Mouse (Mus musculus) cerebral cortex, adult 2 months (tissue): Measurements from ENCODE around the gene Trib3.

ENCODE experiments used
- WGBS: fragments of 180-500 bp; shearing (Covaris S2); methylation state at CpG from one replicate; pipeline ENCODE4 v1.1.7; 2018; 5-methylcytosine and 5-hydroxymethylcytosine counted together

The Trib3 gene

DNA sequence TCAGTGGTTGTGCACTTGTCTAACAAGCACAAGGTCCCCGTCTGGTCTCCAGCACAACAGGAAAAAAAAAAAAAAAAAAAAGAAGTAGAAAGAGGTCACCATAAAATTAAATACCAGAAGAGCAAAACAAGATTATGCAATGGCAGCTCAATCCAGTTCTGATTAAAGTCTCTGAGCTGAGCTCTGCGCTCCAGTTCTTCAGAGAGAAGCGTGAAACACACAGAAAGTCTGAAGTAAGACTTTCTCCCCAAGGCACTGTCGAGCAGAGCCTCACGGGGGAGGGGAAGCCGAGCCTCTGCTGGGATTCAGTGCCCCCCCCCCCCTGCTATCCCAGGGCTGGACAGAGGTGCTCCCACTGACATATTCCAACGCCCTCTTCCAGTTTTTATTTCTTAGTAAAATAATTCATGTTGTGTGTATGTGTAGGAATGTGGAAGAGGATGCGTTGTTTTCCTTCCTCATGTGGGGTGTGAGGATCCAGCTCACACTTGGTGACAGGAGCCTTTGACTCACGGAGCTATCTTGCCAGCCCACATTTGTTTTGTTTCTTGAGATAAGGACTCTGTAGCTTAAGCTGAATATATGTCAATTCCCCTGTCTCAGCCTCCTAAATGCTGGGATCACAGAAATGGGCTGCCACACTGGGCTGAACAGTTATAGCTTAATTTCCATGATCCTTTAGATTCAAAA lies 3.1 kb upstream of the Trib3 start:
- 60% methylated on average over 9 of the region's 9 CpGs for WGBS

- WGBS, result 85% methylated on average over 6 of the region's 6 CpGs
These were observed 1.6 kb upstream of the Trib3 start for GRCm38 (mm10) chr2:152345393-152345792.

DNA sequence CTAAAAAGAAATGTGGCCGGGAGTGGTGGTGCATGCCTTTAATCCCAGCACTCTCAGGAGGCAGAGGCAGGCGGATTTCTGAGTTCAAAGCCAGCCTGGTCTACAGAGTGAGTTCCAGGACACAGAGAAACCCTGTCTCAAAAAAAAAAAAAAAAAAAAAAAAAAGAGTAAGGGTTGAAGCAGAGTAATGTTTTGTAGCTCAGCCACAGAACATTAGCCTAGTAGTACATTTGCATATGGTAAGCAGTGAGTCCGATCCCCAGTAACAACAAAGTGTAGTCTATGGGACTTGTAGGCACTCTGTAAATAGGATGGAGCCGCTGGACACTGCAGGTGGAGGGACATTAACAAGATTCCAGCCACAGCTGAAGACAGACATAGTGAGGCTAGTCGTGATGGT lies 1.1 kb upstream of the Trib3 start:
- WGBS, result 90% methylated on average over 5 of the region's 5 CpGs

- WGBS, result 11% methylated on average over 10 of the region's 10 CpGs
These were observed 529 bp upstream of the Trib3 start for GRCm38 (mm10) chr2:152344361-152344760.

DNA sequence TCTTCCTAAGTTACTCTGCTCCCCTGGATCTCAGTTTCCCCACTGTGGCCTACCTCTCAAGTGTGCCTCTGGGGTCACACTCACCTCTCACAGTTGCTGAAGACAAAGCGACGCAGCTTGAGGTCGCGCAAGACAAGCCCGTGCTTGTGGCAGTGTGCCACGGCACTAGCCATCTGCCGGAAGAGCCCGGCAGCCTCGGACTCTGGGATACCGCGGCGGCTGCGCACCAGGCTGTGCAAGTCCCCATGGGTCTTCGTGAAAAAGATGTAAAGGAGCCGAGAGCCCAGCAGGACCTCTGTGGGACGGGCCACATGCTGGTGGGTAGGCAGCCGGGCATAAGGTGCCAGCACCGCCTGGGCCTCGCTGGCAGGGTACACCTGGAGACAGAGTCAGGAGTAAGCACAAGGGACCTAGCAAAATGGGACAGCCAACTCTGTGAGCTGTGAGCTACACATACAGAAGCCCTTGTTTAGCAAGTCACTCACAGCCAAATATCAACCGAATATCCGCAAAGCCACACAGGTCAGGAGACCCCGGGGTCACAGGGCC lies 4.1 kb downstream of the Trib3 start:
- 92% methylated on average over 22 of the region's 22 CpGs for WGBS

DNA sequence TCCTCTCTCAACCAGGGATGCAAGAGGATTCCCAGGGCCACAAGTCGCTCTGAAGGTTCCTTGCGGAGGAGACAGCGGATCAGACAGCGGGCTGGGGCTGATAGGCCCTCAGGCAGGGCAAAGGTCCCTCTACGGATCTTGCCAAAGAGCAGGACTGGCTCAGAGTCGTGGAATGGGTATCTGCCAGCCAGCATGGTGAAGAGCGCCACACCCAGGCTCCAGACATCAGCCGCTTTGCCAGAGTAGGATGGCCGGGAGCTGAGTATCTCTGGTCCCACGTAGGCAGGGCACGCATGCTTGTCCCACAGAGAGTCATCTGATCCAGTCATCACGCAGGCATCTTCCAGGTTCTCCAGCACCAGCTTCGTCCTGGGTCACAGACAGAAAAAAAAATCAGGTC lies 5.5 kb downstream of the Trib3 start:
- 92% methylated on average over 13 of the region's 13 CpGs for WGBS

GRCm38 (mm10) chr2:152337591-152338212 lies 6.1 kb downstream of the Trib3 start:
- WGBS, result 92% methylated on average over 11 of the region's 11 CpGs

GRCm38 (mm10) chr2:152336856-152337255 lies 7.0 kb downstream of the Trib3 start:
- 86% methylated on average over 1 of the region's 1 CpGs for WGBS

DNA sequence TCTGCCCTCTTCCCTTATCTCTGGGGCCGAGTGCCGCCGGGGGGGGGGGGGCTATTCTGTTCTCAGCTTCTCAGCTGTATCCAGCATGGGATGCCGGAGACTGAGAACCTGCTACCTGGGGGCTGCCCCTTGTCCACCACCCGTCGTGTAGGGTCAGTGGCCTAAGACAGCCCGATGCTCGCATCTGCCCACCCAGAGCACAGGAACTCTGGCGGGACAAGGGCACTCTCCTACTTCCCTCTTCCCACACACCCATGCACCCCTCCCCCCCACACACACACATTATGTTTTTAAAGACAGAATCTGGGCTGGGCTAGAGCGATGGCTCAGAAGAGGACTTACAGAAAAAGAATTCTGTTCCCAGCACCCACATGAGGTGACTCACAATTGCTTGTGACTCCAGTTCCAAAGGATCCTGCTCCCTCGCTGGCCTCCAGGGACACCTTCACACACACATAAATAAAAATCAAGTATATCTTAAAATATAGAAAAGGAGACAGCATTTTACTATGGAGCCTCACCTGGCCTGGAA lies 8.5 kb downstream of the Trib3 start:
- WGBS, result 59% methylated on average over 11 of the region's 11 CpGs

- WGBS, result 82% methylated on average over 4 of the region's 4 CpGs
These were observed 10.4 kb downstream of the Trib3 start for GRCm38 (mm10) chr2:152333345-152334006.

DNA sequence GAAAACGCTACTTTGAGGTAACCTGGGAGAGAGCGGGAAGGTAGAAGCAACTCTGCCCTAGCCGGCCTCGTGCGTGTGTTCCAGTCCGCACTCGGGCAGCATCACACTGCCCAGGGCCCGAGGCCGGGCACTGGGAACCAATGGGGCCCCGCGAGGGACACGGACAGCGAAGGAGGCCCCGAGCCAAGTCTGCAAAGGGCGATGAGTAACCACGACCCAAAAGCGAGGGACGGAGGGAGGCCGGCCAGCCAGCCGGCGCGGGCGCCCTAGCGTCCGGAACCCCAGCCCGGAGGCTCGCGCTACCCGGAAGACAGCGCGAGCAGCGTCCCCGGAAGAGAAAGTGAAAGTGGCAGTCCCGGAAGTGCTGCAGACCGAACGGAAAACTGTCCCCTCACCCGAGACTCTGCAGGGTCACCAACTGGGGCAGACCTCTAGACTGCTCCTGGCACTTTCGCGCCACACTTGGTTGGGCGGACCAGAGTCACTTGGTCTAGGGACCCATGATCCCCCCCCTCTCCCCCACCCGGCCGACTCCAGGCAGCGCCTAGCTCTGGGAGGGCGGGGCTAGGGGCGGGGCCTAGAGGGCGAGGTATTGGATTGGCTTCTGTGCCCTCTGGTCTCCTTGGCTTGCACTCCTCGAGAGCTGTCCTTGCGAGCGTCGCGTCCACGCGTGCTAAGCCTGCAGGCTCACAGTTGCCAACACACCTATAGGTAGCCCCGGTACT lies 11.6 kb downstream of the Trib3 start, which contains the start of gene Rbck1:
Gene Rbck1 (minus strand): TSS at position 553 of the 725 bp plus-strand sequence.
- under 1% methylated on average over 54 of the region's 54 CpGs for WGBS

GRCm38 (mm10) chr2:152330858-152331423 lies 12.9 kb downstream of the Trib3 start:
- WGBS, result 62% methylated on average over 7 of the region's 7 CpGs

- 78% methylated on average over 5 of the region's 5 CpGs for WGBS
These were observed 15.9 kb downstream of the Trib3 start for GRCm38 (mm10) chr2:152327980-152328379.

DNA sequence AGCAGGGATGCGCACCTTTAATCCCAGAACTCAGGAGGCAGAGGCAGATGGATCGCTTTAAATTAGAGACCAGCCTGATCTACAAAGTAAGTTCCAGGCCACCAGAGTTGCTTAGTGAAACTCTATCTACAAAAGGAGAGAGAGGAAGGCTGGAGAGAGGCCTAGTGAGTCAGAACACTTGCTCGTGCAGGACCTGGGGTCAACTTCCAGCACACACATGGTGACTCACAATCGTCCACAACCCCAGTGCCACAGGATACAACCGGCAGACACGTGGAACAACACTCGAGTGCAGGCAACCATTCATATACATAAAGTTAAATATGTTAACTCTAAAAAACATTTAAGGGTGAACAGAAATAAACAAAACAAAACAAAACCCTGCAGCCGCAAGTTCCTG lies 17.2 kb downstream of the Trib3 start:
- 89% methylated on average over 8 of the region's 8 CpGs for WGBS

DNA sequence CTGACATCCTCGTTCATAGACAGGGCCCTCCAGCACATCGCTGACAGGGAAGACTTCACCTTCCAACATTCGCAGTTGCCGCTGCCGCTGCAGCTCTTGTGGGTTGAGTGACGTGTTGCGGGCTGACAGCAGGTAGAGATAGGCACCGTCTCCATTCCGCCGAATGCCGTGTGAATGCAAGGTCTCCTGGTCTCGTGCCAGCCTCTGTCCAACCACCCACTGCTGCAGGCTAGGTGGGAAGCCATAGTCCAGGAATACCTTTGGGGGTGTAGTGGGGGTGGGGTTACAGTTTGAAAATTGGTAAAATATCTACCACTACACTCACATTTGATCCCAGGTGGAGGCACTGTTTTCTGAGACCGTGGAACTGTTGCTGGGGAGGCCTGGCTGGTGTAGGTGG lies 17.7 kb downstream of the Trib3 start:
- WGBS, result 77% methylated on average over 13 of the region's 13 CpGs

GRCm38 (mm10) chr2:152324842-152325241 lies 19.0 kb downstream of the Trib3 start:
- whole genome bisulfite sequencing, result 90% methylated on average over 3 of the region's 3 CpGs

DNA sequence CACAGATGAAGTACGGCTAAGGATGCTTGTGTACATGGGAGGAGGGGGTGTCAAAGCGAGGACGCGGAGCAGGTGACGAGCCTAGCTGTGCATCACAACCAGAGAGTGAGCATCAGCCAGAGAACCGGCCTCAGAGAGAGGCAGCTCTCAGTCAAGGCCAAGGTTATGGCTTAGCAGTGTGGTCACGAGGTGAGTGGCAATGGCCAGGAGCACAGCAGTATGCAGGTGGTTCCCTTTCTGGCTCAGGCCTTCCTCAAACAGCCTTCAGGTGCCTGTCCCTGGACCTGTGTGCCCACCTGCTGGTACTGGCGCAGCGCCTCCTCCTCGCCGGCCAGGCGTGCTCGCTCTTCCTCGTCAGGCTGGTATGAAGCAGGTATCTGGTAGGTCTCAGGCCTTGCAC lies 19.9 kb downstream of the Trib3 start:
- WGBS, result 93% methylated on average over 14 of the region's 14 CpGs

DNA sequence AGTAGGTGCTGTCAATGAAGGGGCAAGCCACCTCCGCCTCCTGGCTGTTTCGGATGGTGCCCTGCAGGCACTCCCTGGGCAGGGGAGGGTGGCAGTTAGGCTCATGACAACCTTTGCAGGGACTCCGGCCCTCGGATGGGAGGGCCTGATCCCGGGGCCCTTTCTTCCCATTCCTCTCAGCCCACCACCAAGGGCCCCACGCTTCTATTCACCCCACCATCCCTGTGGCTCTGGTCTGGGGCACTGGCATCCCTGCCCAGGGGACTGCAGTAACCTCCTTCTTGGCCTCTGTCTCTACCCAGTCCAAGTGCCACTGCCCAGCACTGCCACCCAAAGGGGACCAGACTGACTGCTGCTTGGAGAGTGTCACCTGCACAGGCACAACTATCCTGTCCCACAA lies 21.6 kb downstream of the Trib3 start:
- 88% methylated on average over 6 of the region's 6 CpGs for WGBS

DNA sequence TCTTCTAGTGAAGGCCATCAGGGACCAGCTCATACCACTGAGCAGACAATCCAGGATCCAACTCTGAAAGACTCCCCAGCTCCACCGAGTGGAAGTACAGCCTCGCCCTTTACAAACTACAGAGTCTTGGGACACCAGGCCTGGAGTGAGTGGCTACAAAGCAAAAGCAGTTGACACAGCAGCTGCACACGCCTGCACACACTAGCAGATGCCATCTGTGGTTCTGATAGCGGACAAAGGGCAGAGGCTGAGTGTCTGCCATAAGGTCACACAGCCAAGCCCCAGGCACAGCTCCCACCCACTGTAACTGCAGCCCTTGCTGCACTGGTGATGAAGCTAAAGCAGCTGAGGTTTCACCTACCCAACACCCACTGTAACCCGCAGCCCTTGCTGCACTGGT lies 22.3 kb downstream of the Trib3 start:
- WGBS, result 82% methylated on average over 5 of the region's 5 CpGs

DNA sequence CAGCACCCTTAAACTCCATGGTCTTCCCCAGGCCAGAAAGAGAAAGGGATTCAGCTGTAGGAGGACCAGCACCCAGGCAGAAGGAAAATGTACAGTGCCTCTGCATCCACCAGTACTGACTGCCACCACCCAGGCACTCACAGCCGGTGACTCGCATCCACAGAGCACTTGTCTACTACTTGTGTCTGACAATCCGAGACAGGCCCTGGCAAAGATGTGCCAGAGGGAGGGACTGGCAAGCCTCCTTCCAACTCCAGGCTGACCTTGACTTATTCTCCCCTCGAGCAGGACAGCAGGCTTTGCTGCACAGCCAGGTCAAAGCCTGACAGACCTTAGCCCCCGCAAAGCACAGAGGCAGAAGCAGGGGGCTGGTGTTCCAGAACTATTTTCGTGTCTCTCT lies 26.8 kb downstream of the Trib3 start:
- WGBS, result 70% methylated on average over 6 of the region's 6 CpGs

- WGBS, result 86% methylated on average over 6 of the region's 6 CpGs
These were observed 29.9 kb downstream of the Trib3 start for GRCm38 (mm10) chr2:152313926-152314325.
